Mouse (Mus musculus): ENCODE data around the gene Gm20683. TPM values are rescaled to one million over a fixed set of nuclear protein-coding genes. Genes with fewer than 3 reads are reported as not detected.
A peak's percentile ranks its signal among the peaks of the same experiment; 100 is the strongest.

The Gm20683 gene
- total and polyA plus RNA-seq, 3 experiments, result 4.9 to 6.8 TPM; not detected in 1

- peaks cover 0 to 3% of the 10 kb centered on the region in 2 experiments; a peak in 2 of 4 replicates for H3K36me3 ChIP-seq (ENCODE audit: control insufficient read depth in 1 of 2, insufficient read depth in 2 of 2, low read length in 2 of 2)
- H3K27me3 ChIP-seq (ENCODE audit: control insufficient read depth in 1 of 2, insufficient read depth in 2 of 2, low read length in 2 of 2), result no peaks in the 10 kb centered on the region
- H3K79me2 ChIP-seq (ENCODE audit: control insufficient read depth, insufficient read depth, low read length, poor library complexity), result peaks cover 11% of the 10 kb centered on the region
- H3K4me3 ChIP-seq (ENCODE audit: control insufficient read depth in 1 of 2, insufficient read depth in 1 of 2, low read depth in 2 of 2, low read length in 2 of 2), result peak within 1 kb of the TSS; percentile 75 to 86
- DNase-seq (ENCODE audit: low read depth, low spot score), result peak; percentile 96
- no peaks in the 10 kb centered on the region for H3K9me3 ChIP-seq (replicated peaks; ENCODE audit: insufficient read depth, low read length)
- H3K27ac ChIP-seq (ENCODE audit: control insufficient read depth, low read depth, low read length), result peak within 1 kb of the TSS; percentile 79
- peaks cover 3 to 15% of the 10 kb centered on the region in 2 experiments; a peak in 3 of 4 replicates for H3K4me1 ChIP-seq (ENCODE audit: control insufficient read depth in 1 of 2, insufficient read depth in 2 of 2, low read length in 2 of 2)
- H3K9ac ChIP-seq (ENCODE audit: control insufficient read depth, low read depth, low read length, poor library complexity, severe bottlenecking), result peak within 1 kb of the TSS; percentile 89
- TF ChIP-seq TBP (IDR thresholded peaks at IDR 0.05; ENCODE audit: low read depth, low read length) (peak; percentile 77), TCF12 (IDR thresholded peaks at IDR 0.05; ENCODE audit: low read depth, low read length) (peak; percentile 62), MEF2A (IDR thresholded peaks at IDR 0.05; ENCODE audit: extremely low read depth, insufficient replicate concordance, low read depth, low read length, poor library complexity, severe bottlenecking) (no peak), POLR2AphosphoS2 (IDR thresholded peaks at IDR 0.05; ENCODE audit: low read length) (peak; percentile 94), ELF1 (IDR thresholded peaks at IDR 0.05; ENCODE audit: low read depth, low read length) (peak; percentile 78), POLR2A (IDR thresholded peaks at IDR 0.05; ENCODE audit: control insufficient read depth in 1 of 2, insufficient read depth in 1 of 2, low read depth in 1 of 2, low read length in 2 of 2, poor library complexity in 1 of 2) (peak; percentile 90 to 93), MAX (IDR thresholded peaks at IDR 0.05; ENCODE audit: low read length) (no peak), GABPA (IDR thresholded peaks at IDR 0.05; ENCODE audit: low read depth, low read length) (no peak), ZMIZ1 (IDR thresholded peaks at IDR 0.05; ENCODE audit: low read depth, low read length) (peak; percentile 82), RCOR1 (IDR thresholded peaks at IDR 0.05; ENCODE audit: low read depth, low read length) (0 out of 2 replicates have a peak, but pooled peaks have one; percentile 10), E2F4 (IDR thresholded peaks at IDR 0.05; ENCODE audit: borderline replicate concordance, low read depth, low read length) (no peak), SIN3A (IDR thresholded peaks at IDR 0.05; ENCODE audit: low read length) (peak; percentile 52), ETS1 (IDR thresholded peaks at IDR 0.05; ENCODE audit: low read depth, low read length) (0 out of 2 replicates have a peak, but pooled peaks have one; percentile 30), EP300 (IDR thresholded peaks at IDR 0.05; ENCODE audit: low read depth in 1 of 2, low read length in 2 of 2) (0 out of 4 replicates have a peak, but pooled peaks of 1 of the 2 experiments have one; percentile 20), MAZ (IDR thresholded peaks at IDR 0.05; ENCODE audit: low read depth, low read length) (peak; percentile 86), HCFC1 (IDR thresholded peaks at IDR 0.05; ENCODE audit: low read depth, low read length) (peak; percentile 84), CTCF (IDR thresholded peaks at IDR 0.05 in 2 of 3, conservative IDR thresholded peaks at IDR 0.05 in 1 of 3; ENCODE audit: control insufficient read depth in 1 of 3, insufficient read depth in 1 of 3, low read depth in 2 of 3, low read length in 3 of 3, poor library complexity in 1 of 3, severe bottlenecking in 1 of 3) (peak in 1 of 3 experiments; percentile 29; a peak in 2 of 6 replicates), NELFE (IDR thresholded peaks at IDR 0.05; ENCODE audit: low read depth, low read length) (peak; percentile 78), CHD2 (IDR thresholded peaks at IDR 0.05; ENCODE audit: low read length) (no peak), MXI1 (IDR thresholded peaks at IDR 0.05; ENCODE audit: low read depth, low read length) (peak; percentile 54; the same call in 1 of the 2 replicates), SMC3 (IDR thresholded peaks at IDR 0.05; ENCODE audit: low read depth, low read length) (no peak)
These were observed 2.9 kb upstream of the Gm20683 start, which contains the start of gene Rhot2 for GRCm38 (mm10) chr17:25844396-25844901. Gene Rhot2, minus strand, starts transcription at chr17:25844851.
